Mouse (Mus musculus) testis, adult 2 months (tissue): ENCODE measurements at regions not wholly inside any gene's neighbourhood (a gene's known extent, or its start where the extent isn't known, plus 50 kb on each side); places are given as distances from the start of the nearest gene placed in this dataset.

Experiments
- H3K27ac ChIP-seq: fragments of 200-500 bp; 2 replicates; pipeline ENCODE4 v1.5.1; 2012; ENCODE audit warnings: low read depth, low read length; ENCODE audit not compliant: control insufficient read depth, insufficient read depth
- H3K27me3 ChIP-seq: fragments of 200-500 bp; 2 replicates; pipeline ENCODE4 v1.6.1; 2012; ENCODE audit warnings: mild to moderate bottlenecking, low read length, moderate library complexity; ENCODE audit not compliant: control insufficient read depth, insufficient read depth
- H3K36me3 ChIP-seq: fragments of 200-500 bp; 2 replicates; pipeline ENCODE4 v1.6.1; 2012; ENCODE audit warnings: mild to moderate bottlenecking, low read length; ENCODE audit not compliant: control insufficient read depth, insufficient read depth
- H3K4me1 ChIP-seq: fragments of 200-500 bp; 2 replicates; pipeline ENCODE4 v1.6.1; 2012; ENCODE audit warnings: low read length; ENCODE audit not compliant: control insufficient read depth, insufficient read depth
- H3K4me3 ChIP-seq: fragments of 200-500 bp; 2 replicates; pipeline ENCODE4 v1.5.1; 2012; ENCODE audit warnings: low read depth, mild to moderate bottlenecking, low read length, moderate library complexity, mixed read lengths; ENCODE audit not compliant: control insufficient read depth
- CTCF ChIP-seq: fragments of 200-500 bp; IDR thresholded peaks from 2 replicates; pipeline ENCODE4 v1.5.1; 2012; ENCODE audit warnings: low read depth, mild to moderate bottlenecking, inconsistent platforms, low read length, moderate library complexity; ENCODE audit not compliant: control insufficient read depth, insufficient read depth, insufficient replicate concordance
- POLR2A ChIP-seq: fragments of 200-500 bp; IDR thresholded peaks from 2 replicates; pipeline ENCODE4 v1.6.1; 2012; ENCODE audit warnings: low read depth, mild to moderate bottlenecking, inconsistent platforms, low read length, moderate library complexity; ENCODE audit not compliant: control insufficient read depth

GRCm38 (mm10) chr14:61708331-61708730 lies 101.1 kb downstream of the Kcnrg start:
- no peaks in the 10 kb centered on the region for H3K36me3 ChIP-seq
- no peak overlapping the region for H3K27ac ChIP-seq
- no peaks in the 10 kb centered on the region for H3K27me3 ChIP-seq
- TF ChIP-seq CTCF (no peak), POLR2A (no peak)
- no peak overlapping the region for H3K4me3 ChIP-seq
- peaks cover 8% of the 10 kb centered on the region for H3K4me1 ChIP-seq

- Histone ChIP-seq H3K27ac (no peak overlapping the region), H3K36me3 (no peaks in the 10 kb centered on the region), H3K27me3 (no peaks in the 10 kb centered on the region), H3K4me1 (peaks cover 7% of the 10 kb centered on the region), H3K4me3 (no peak overlapping the region)
- TF ChIP-seq CTCF: no peak
- no peak for TF ChIP-seq POLR2A
Measured at GRCm38 (mm10) chr14:61715746-61716145, 108.5 kb downstream of the Kcnrg start.

GRCm38 (mm10) chr14:61718392-61719124 lies 111.3 kb downstream of the Kcnrg start:
- H3K27me3 ChIP-seq: no peaks in the 10 kb centered on the region
- H3K4me1 ChIP-seq: peaks cover 2% of the 10 kb centered on the region
- no peak overlapping the region for H3K27ac ChIP-seq
- no peak for TF ChIP-seq CTCF
- TF ChIP-seq POLR2A: no peak
- no peaks in the 10 kb centered on the region for H3K36me3 ChIP-seq
- no peak overlapping the region for H3K4me3 ChIP-seq

GRCm38 (mm10) chr14:61721302-61721701 lies 114.0 kb downstream of the Kcnrg start:
- H3K36me3 ChIP-seq: no peaks in the 10 kb centered on the region
- peaks cover 2% of the 10 kb centered on the region for H3K4me1 ChIP-seq
- no peak overlapping the region for H3K4me3 ChIP-seq
- no peak overlapping the region for H3K27ac ChIP-seq
- TF ChIP-seq CTCF (no peak), POLR2A (no peak)
- no peaks in the 10 kb centered on the region for H3K27me3 ChIP-seq

GRCm38 (mm10) chr14:61724942-61725341 lies 117.7 kb downstream of the Kcnrg start:
- no peaks in the 10 kb centered on the region for H3K27me3 ChIP-seq
- no peak overlapping the region for H3K27ac ChIP-seq
- no peaks in the 10 kb centered on the region for H3K4me1 ChIP-seq
- TF ChIP-seq POLR2A: no peak
- no peak overlapping the region for H3K4me3 ChIP-seq
- H3K36me3 ChIP-seq: no peaks in the 10 kb centered on the region

- Histone ChIP-seq H3K4me3 (no peak overlapping the region), H3K4me1 (no peaks in the 10 kb centered on the region), H3K36me3 (no peaks in the 10 kb centered on the region), H3K27me3 (no peaks in the 10 kb centered on the region), H3K27ac (no peak overlapping the region)
- no peak for TF ChIP-seq POLR2A
- no peak for TF ChIP-seq CTCF
Measured at GRCm38 (mm10) chr14:61728562-61728961, 121.3 kb downstream of the Kcnrg start.

- H3K4me1 ChIP-seq: no peaks in the 10 kb centered on the region
- no peak overlapping the region for H3K4me3 ChIP-seq
- no peak overlapping the region for H3K27ac ChIP-seq
- no peak for TF ChIP-seq CTCF
- TF ChIP-seq POLR2A: no peak
- no peaks in the 10 kb centered on the region for H3K36me3 ChIP-seq
- no peaks in the 10 kb centered on the region for H3K27me3 ChIP-seq
Measured at GRCm38 (mm10) chr14:61735541-61735940, 128.3 kb downstream of the Kcnrg start.
